8 mouse cellular contexts compared by ENCODE assay signal in genomic region chr4:126085996-126086576, GRCm38 (mm10). TPM values are rescaled to one million over a fixed set of nuclear protein-coding genes. Genes with fewer than 3 reads are reported as not detected.
A peak's percentile ranks its signal among the peaks of the same experiment; 100 is the strongest.
DNase-seq lines count a peak whose midpoint lies in the region; ATAC-seq and TF ChIP-seq lines count a peak whose summit lies in the region.

No protein-coding gene starts in this region.

- H3K36me3 ChIP-seq in forebrain, embryonic 11.5 days (ENCODE audit: control insufficient read depth, insufficient read depth, low read length), result no peaks in the 10 kb centered on the region; the same call in 1 of the 2 replicates
- H3K36me3 ChIP-seq in heart, embryonic 16.5 days (ENCODE audit: control insufficient read depth, insufficient read depth), result no peaks in the 10 kb centered on the region
- no peaks in the 10 kb centered on the region for H3K36me3 ChIP-seq in liver, embryonic 14.5 days (replicated peaks; ENCODE audit: control insufficient read depth, insufficient read depth, low read depth)
- peaks cover 54% of the 10 kb centered on the region for H3K36me3 ChIP-seq in neural tube, embryonic 13.5 days
- H3K36me3 ChIP-seq in stomach, postnatal 0 days (ENCODE audit: control insufficient read depth, insufficient read depth, low read length), result 0 out of 2 replicates have a peak, but pooled peaks cover 2% of the 10 kb centered on the region

- 0 out of 2 replicates have a peak overlapping the region, but pooled peaks have one; percentile 5 for H3K9ac ChIP-seq in forebrain, embryonic 11.5 days (ENCODE audit: low read length)
- H3K9ac ChIP-seq in heart, embryonic 16.5 days (ENCODE audit: low read length), result no peak overlapping the region
- no peak overlapping the region for H3K9ac ChIP-seq in liver, embryonic 14.5 days (replicated peaks)
- no peak overlapping the region for H3K9ac ChIP-seq in neural tube, embryonic 13.5 days
- H3K9ac ChIP-seq in stomach, postnatal 0 days (ENCODE audit: low read length), result no peak overlapping the region

- TF ChIP-seq CTCF in liver, embryonic 14.5 days (IDR thresholded peaks at IDR 0.05; ENCODE audit: low read depth), result peak; percentile 97
- peak; percentile 97 for TF ChIP-seq CTCF in stomach, postnatal 0 days (IDR thresholded peaks at IDR 0.05; ENCODE audit: low read depth)

- no peaks in the 10 kb centered on the region for H3K27me3 ChIP-seq in forebrain, embryonic 11.5 days (ENCODE audit: control insufficient read depth, insufficient read depth, low read length)
- H3K27me3 ChIP-seq in heart, embryonic 16.5 days (ENCODE audit: control insufficient read depth, insufficient read depth, low read length), result no peaks in the 10 kb centered on the region
- H3K27me3 ChIP-seq in liver, embryonic 14.5 days (ENCODE audit: control insufficient read depth, insufficient read depth, low read length), result no peaks in the 10 kb centered on the region
- H3K27me3 ChIP-seq in neural tube, embryonic 13.5 days, result no peaks in the 10 kb centered on the region
- H3K27me3 ChIP-seq in stomach, postnatal 0 days (ENCODE audit: control insufficient read depth, insufficient read depth, low read length), result no peaks in the 10 kb centered on the region

- peak; percentile 71; the same call in 1 of the 2 replicates for ATAC-seq in forebrain, embryonic 11.5 days (replicated peaks; ENCODE audit: low FRiP score)
- ATAC-seq in heart, embryonic 16.5 days (replicated peaks; ENCODE audit: extremely low read depth, insufficient read depth, low FRiP score), result peak; percentile 79
- ATAC-seq in liver, embryonic 14.5 days (ENCODE audit: insufficient read depth), result peak; percentile 77
- peak; percentile 70 for ATAC-seq in neural tube, embryonic 13.5 days (ENCODE audit: low read depth)
- peak; percentile 83 for ATAC-seq in stomach, postnatal 0 days (ENCODE audit: low FRiP score, low TSS enrichment)

- peak; percentile 75 to 80 for DNase-seq in CD8-positive naive resting alpha-beta T cell, adult 2 months (ENCODE audit: low read depth in 2 of 2, low spot score in 2 of 2)
- DNase-seq in c-Kit-negative CD71-positive TER-119-positive erythroid progenitor cells, embryonic 14.5 days (ENCODE audit: low read depth, low spot score), result peak; percentile 73
- peak; percentile 89 for DNase-seq in forebrain, embryonic 11.5 days (ENCODE audit: low spot score)
- peak; percentile 89 for DNase-seq in kidney, postnatal 14 days
- peak; percentile 60 to 64 (median 60) for DNase-seq in liver, embryonic 14.5 days (ENCODE audit: low read depth in 3 of 3, low spot score in 3 of 3)
- peak; percentile 87 for DNase-seq in stomach, postnatal 0 days (ENCODE audit: low spot score)

- H3K4me3 ChIP-seq in forebrain, embryonic 11.5 days (ENCODE audit: low read depth, low read length), result no peak overlapping the region
- H3K4me3 ChIP-seq in heart, embryonic 16.5 days (ENCODE audit: low read length), result no peak overlapping the region
- no peak overlapping the region for H3K4me3 ChIP-seq in liver, embryonic 14.5 days (ENCODE audit: insufficient read depth in 1 of 2, low read depth in 2 of 2, low read length in 2 of 2)
- no peak overlapping the region for H3K4me3 ChIP-seq in neural tube, embryonic 13.5 days
- no peak overlapping the region for H3K4me3 ChIP-seq in stomach, postnatal 0 days (ENCODE audit: low read depth, low read length)

- no peaks in the 10 kb centered on the region for H3K9me3 ChIP-seq in forebrain, embryonic 11.5 days (ENCODE audit: control insufficient read depth, low read length)
- H3K9me3 ChIP-seq in heart, embryonic 16.5 days (replicated peaks; ENCODE audit: control insufficient read depth, low read length), result no peaks in the 10 kb centered on the region
- no peaks in the 10 kb centered on the region for H3K9me3 ChIP-seq in liver, embryonic 14.5 days (ENCODE audit: control insufficient read depth, low read length)
- no peaks in the 10 kb centered on the region for H3K9me3 ChIP-seq in neural tube, embryonic 13.5 days
- no peaks in the 10 kb centered on the region for H3K9me3 ChIP-seq in stomach, postnatal 0 days (ENCODE audit: control insufficient read depth, low read length)

- no peak overlapping the region for H3K4me2 ChIP-seq in forebrain, embryonic 11.5 days (ENCODE audit: low read depth, low read length, severe bottlenecking)
- no peak overlapping the region for H3K4me2 ChIP-seq in heart, embryonic 16.5 days (ENCODE audit: low read depth, low read length)
- no peak overlapping the region for H3K4me2 ChIP-seq in liver, embryonic 14.5 days (ENCODE audit: low read depth)
- H3K4me2 ChIP-seq in neural tube, embryonic 13.5 days, result no peak overlapping the region
- H3K4me2 ChIP-seq in stomach, postnatal 0 days (replicated peaks; ENCODE audit: low read depth), result no peak overlapping the region

- 35% methylated on average over 7 of the region's 7 CpGs for WGBS in forebrain, embryonic 11.5 days
- 25% methylated on average over 7 of the region's 7 CpGs for WGBS in heart, embryonic 16.5 days
- WGBS in liver, embryonic 14.5 days (ENCODE audit: insufficient replicate concordance), result 17% methylated on average over 7 of the region's 7 CpGs
- WGBS in neural tube, embryonic 13.5 days, result 31% methylated on average over 7 of the region's 7 CpGs
- WGBS in stomach, postnatal 0 days, result 21% methylated on average over 7 of the region's 7 CpGs

- no peaks in the 10 kb centered on the region for H3K4me1 ChIP-seq in forebrain, embryonic 11.5 days (replicated peaks; ENCODE audit: control insufficient read depth, insufficient read depth, low read length)
- no peaks in the 10 kb centered on the region for H3K4me1 ChIP-seq in heart, embryonic 16.5 days (ENCODE audit: control insufficient read depth, insufficient read depth, low read length)
- peaks cover 0 to 7% of the 10 kb centered on the region in 2 experiments; a peak in 2 of 4 replicates for H3K4me1 ChIP-seq in liver, embryonic 14.5 days (replicated peaks; ENCODE audit: control insufficient read depth in 2 of 2, insufficient read depth in 2 of 2, low read length in 1 of 2)
- H3K4me1 ChIP-seq in neural tube, embryonic 13.5 days (replicated peaks), result peaks cover 4% of the 10 kb centered on the region; the same call in 1 of the 2 replicates
- no peaks in the 10 kb centered on the region for H3K4me1 ChIP-seq in stomach, postnatal 0 days (replicated peaks; ENCODE audit: control insufficient read depth, insufficient read depth)

- TF ChIP-seq EP300 in liver, embryonic 14.5 days (IDR thresholded peaks at IDR 0.05; ENCODE audit: low read depth), result no peak
- no peak for TF ChIP-seq EP300 in stomach, postnatal 0 days (optimal IDR thresholded peaks at IDR 0.05)

- no peak overlapping the region for H3K27ac ChIP-seq in forebrain, embryonic 11.5 days (ENCODE audit: low read depth, low read length)
- H3K27ac ChIP-seq in heart, embryonic 16.5 days (ENCODE audit: low read length), result no peak overlapping the region
- H3K27ac ChIP-seq in liver, embryonic 14.5 days, result no peak overlapping the region
- H3K27ac ChIP-seq in neural tube, embryonic 13.5 days (replicated peaks), result no peak overlapping the region
- no peak overlapping the region for H3K27ac ChIP-seq in stomach, postnatal 0 days (replicated peaks)

RNA-seq across cellular contexts. Expression of gene Lsm10, which starts 10.3 kb away (rescaled TPM):
- 43.0 and 44.4 TPM in 2 replicates for polyA plus RNA-seq in forebrain, embryonic 11.5 days (2014; fragmentation: Nextera tagmentation; extraction: Ambion mirVana)
- 41.7 and 47.2 TPM in 2 replicates for polyA plus RNA-seq in heart, embryonic 16.5 days (2015; fragmentation: Nextera tagmentation; extraction: Ambion mirVana)
- 20.1 and 20.3 TPM in 2 replicates for polyA plus RNA-seq in liver, embryonic 14.5 days (2012; rRNA removed)
- 24.4 and 25.9 TPM in 2 replicates for polyA plus RNA-seq in liver, embryonic 14.5 days (2014; fragmentation: Nextera tagmentation; extraction: Ambion mirVana)
- 47.7 and 54.3 TPM in 2 replicates for polyA plus RNA-seq in neural tube, embryonic 13.5 days (2015; fragmentation: Nextera tagmentation; extraction: Ambion mirVana)
- polyA plus RNA-seq in stomach, postnatal 0 days (2015; fragmentation: Nextera tagmentation; extraction: Ambion mirVana), result 41.8 and 46.5 TPM in 2 replicates

RNA-seq across cellular contexts. Expression of gene Stk40, which starts 17.7 kb away (rescaled TPM):
- polyA plus RNA-seq in forebrain, embryonic 11.5 days (2014; fragmentation: Nextera tagmentation; extraction: Ambion mirVana), result 37.4 and 37.5 TPM in 2 replicates
- polyA plus RNA-seq in heart, embryonic 16.5 days (2015; fragmentation: Nextera tagmentation; extraction: Ambion mirVana), result 24.5 and 26.6 TPM in 2 replicates
- 4.3 and 5.6 TPM in 2 replicates for polyA plus RNA-seq in liver, embryonic 14.5 days (2012; rRNA removed)
- polyA plus RNA-seq in liver, embryonic 14.5 days (2014; fragmentation: Nextera tagmentation; extraction: Ambion mirVana), result 8.2 and 9.0 TPM in 2 replicates
- polyA plus RNA-seq in neural tube, embryonic 13.5 days (2015; fragmentation: Nextera tagmentation; extraction: Ambion mirVana), result 33.9 and 37.7 TPM in 2 replicates
- polyA plus RNA-seq in stomach, postnatal 0 days (2015; fragmentation: Nextera tagmentation; extraction: Ambion mirVana), result 17.3 and 20.2 TPM in 2 replicates

RNA-seq across cellular contexts. Expression of gene Oscp1, which starts 27.7 kb away (rescaled TPM):
- polyA plus RNA-seq in forebrain, embryonic 11.5 days (2014; fragmentation: Nextera tagmentation; extraction: Ambion mirVana), result 26.3 and 27.8 TPM in 2 replicates
- 7.4 and 8.3 TPM in 2 replicates for polyA plus RNA-seq in heart, embryonic 16.5 days (2015; fragmentation: Nextera tagmentation; extraction: Ambion mirVana)
- polyA plus RNA-seq in liver, embryonic 14.5 days (2012; rRNA removed), result 0.29 and 0.31 TPM in 2 replicates
- 1.4 and 1.8 TPM in 2 replicates for polyA plus RNA-seq in liver, embryonic 14.5 days (2014; fragmentation: Nextera tagmentation; extraction: Ambion mirVana)
- polyA plus RNA-seq in neural tube, embryonic 13.5 days (2015; fragmentation: Nextera tagmentation; extraction: Ambion mirVana), result 30.1 and 30.2 TPM in 2 replicates
- 3.6 and 5.1 TPM in 2 replicates for polyA plus RNA-seq in stomach, postnatal 0 days (2015; fragmentation: Nextera tagmentation; extraction: Ambion mirVana)

RNA-seq across cellular contexts. Expression of gene Mrps15, which starts 39.4 kb away (rescaled TPM):
- polyA plus RNA-seq in forebrain, embryonic 11.5 days (2014; fragmentation: Nextera tagmentation; extraction: Ambion mirVana), result 126 TPM in 2 replicates
- 128 and 133 TPM in 2 replicates for polyA plus RNA-seq in heart, embryonic 16.5 days (2015; fragmentation: Nextera tagmentation; extraction: Ambion mirVana)
- 23.3 and 41.3 TPM in 2 replicates for polyA plus RNA-seq in liver, embryonic 14.5 days (2012; rRNA removed)
- 88.4 and 99.5 TPM in 2 replicates for polyA plus RNA-seq in liver, embryonic 14.5 days (2014; fragmentation: Nextera tagmentation; extraction: Ambion mirVana)
- 134 and 140 TPM in 2 replicates for polyA plus RNA-seq in neural tube, embryonic 13.5 days (2015; fragmentation: Nextera tagmentation; extraction: Ambion mirVana)
- 81.9 and 90.0 TPM in 2 replicates for polyA plus RNA-seq in stomach, postnatal 0 days (2015; fragmentation: Nextera tagmentation; extraction: Ambion mirVana)
